Mouse (Mus musculus): ENCODE measurements around the gene Trrap. TPM values are rescaled to one million over a fixed set of nuclear protein-coding genes. Genes with fewer than 3 reads are reported as not detected.

Trrap gene
- polyA plus RNA-seq, 1 experiment from 2014 or later, result 68.8 TPM

GRCm38 (mm10) chr5:144734949-144735348, 32.6 kb upstream of the Trrap start:
- Histone ChIP-seq H3K27me3 (replicated peaks; ENCODE audit: control insufficient read depth, insufficient read depth, low read length) (no peaks in the 10 kb centered on the region), H3K27ac (replicated peaks; ENCODE audit: low read depth, low read length) (no peak overlapping the region), H3K4me3 (ENCODE audit: low read depth, low read length) (no peak overlapping the region), H3K4me1 (ENCODE audit: control insufficient read depth, insufficient read depth, low read length) (no peaks in the 10 kb centered on the region), H3K9me3 (ENCODE audit: control insufficient read depth, low read length) (no peaks in the 10 kb centered on the region), H3K36me3 (ENCODE audit: control insufficient read depth, insufficient read depth, low read length) (no peaks in the 10 kb centered on the region), H3K4me2 (ENCODE audit: low read depth, low read length) (no peak overlapping the region), H3K9ac (ENCODE audit: low read depth, low read length) (no peak overlapping the region)
- DNase-seq (ENCODE audit: low spot score) (peak; percentile 48), ATAC-seq (ENCODE audit: low read depth) (no peak)
- WGBS, result 30% methylated on average over 8 of the region's 8 CpGs

- DNase-seq (ENCODE audit: low spot score), result no peak
- no peak overlapping the region for H3K9ac ChIP-seq (ENCODE audit: low read depth, low read length)
- no peak for ATAC-seq (ENCODE audit: low read depth)
- H3K4me3 ChIP-seq (ENCODE audit: low read depth, low read length), result no peak overlapping the region
- 90% methylated on average over 14 of the region's 14 CpGs for WGBS
- H3K27me3 ChIP-seq (replicated peaks; ENCODE audit: control insufficient read depth, insufficient read depth, low read length), result no peaks in the 10 kb centered on the region
- no peak overlapping the region for H3K4me2 ChIP-seq (ENCODE audit: low read depth, low read length)
- no peaks in the 10 kb centered on the region for H3K9me3 ChIP-seq (ENCODE audit: control insufficient read depth, low read length)
- no peaks in the 10 kb centered on the region for H3K36me3 ChIP-seq (ENCODE audit: control insufficient read depth, insufficient read depth, low read length)
- no peak overlapping the region for H3K27ac ChIP-seq (replicated peaks; ENCODE audit: low read depth, low read length)
- H3K4me1 ChIP-seq (ENCODE audit: control insufficient read depth, insufficient read depth, low read length), result no peaks in the 10 kb centered on the region
These were observed 30.4 kb upstream of the Trrap start for GRCm38 (mm10) chr5:144737101-144737500.

GRCm38 (mm10) chr5:144752432-144752831, 15.1 kb upstream of the Trrap start:
- peaks cover 3% of the 10 kb centered on the region; the same call in 1 of the 2 replicates for H3K4me1 ChIP-seq (ENCODE audit: control insufficient read depth, insufficient read depth, low read length)
- H3K27ac ChIP-seq (replicated peaks; ENCODE audit: low read depth, low read length), result no peak overlapping the region
- H3K27me3 ChIP-seq (replicated peaks; ENCODE audit: control insufficient read depth, insufficient read depth, low read length), result no peaks in the 10 kb centered on the region
- no peak overlapping the region for H3K4me2 ChIP-seq (ENCODE audit: low read depth, low read length)
- H3K9me3 ChIP-seq (ENCODE audit: control insufficient read depth, low read length), result no peaks in the 10 kb centered on the region
- no peak overlapping the region for H3K4me3 ChIP-seq (ENCODE audit: low read depth, low read length)
- H3K9ac ChIP-seq (ENCODE audit: low read depth, low read length), result no peak overlapping the region
- ATAC-seq (ENCODE audit: low read depth), result no peak
- no peaks in the 10 kb centered on the region for H3K36me3 ChIP-seq (ENCODE audit: control insufficient read depth, insufficient read depth, low read length)
- WGBS, result 8% methylated on average over 4 of the region's 5 CpGs
- DNase-seq (ENCODE audit: low spot score), result no peak

- 64% methylated on average over 7 of the region's 7 CpGs for WGBS
These were observed 14.5 kb upstream of the Trrap start for GRCm38 (mm10) chr5:144753041-144753440.

GRCm38 (mm10) chr5:144755191-144755590, 12.3 kb upstream of the Trrap start:
- no peaks in the 10 kb centered on the region for H3K9me3 ChIP-seq (ENCODE audit: control insufficient read depth, low read length)
- no peaks in the 10 kb centered on the region for H3K36me3 ChIP-seq (ENCODE audit: control insufficient read depth, insufficient read depth, low read length)
- H3K27me3 ChIP-seq (replicated peaks; ENCODE audit: control insufficient read depth, insufficient read depth, low read length), result peaks cover 10% of the 10 kb centered on the region
- H3K4me3 ChIP-seq (ENCODE audit: low read depth, low read length), result no peak overlapping the region
- no peak overlapping the region for H3K4me2 ChIP-seq (ENCODE audit: low read depth, low read length)
- H3K27ac ChIP-seq (replicated peaks; ENCODE audit: low read depth, low read length), result no peak overlapping the region
- no peak overlapping the region for H3K9ac ChIP-seq (ENCODE audit: low read depth, low read length)
- peaks cover 3% of the 10 kb centered on the region; the same call in 1 of the 2 replicates for H3K4me1 ChIP-seq (ENCODE audit: control insufficient read depth, insufficient read depth, low read length)
- WGBS, result 72% methylated on average over 10 of the region's 10 CpGs
- ATAC-seq (ENCODE audit: low read depth), result no peak
- no peak for DNase-seq (ENCODE audit: low spot score)

More at GRCm38 (mm10) chr5:144753041-144753440, 14.5 kb upstream of the Trrap start:
- DNase-seq (ENCODE audit: low spot score) (peak; percentile 37), ATAC-seq (ENCODE audit: low read depth) (peak; percentile 30; the same call in 1 of the 2 replicates)
- Histone ChIP-seq H3K27ac (replicated peaks; ENCODE audit: low read depth, low read length) (no peak overlapping the region), H3K27me3 (replicated peaks; ENCODE audit: control insufficient read depth, insufficient read depth, low read length) (no peaks in the 10 kb centered on the region), H3K4me1 (ENCODE audit: control insufficient read depth, insufficient read depth, low read length) (peaks cover 3% of the 10 kb centered on the region; the same call in 1 of the 2 replicates), H3K36me3 (ENCODE audit: control insufficient read depth, insufficient read depth, low read length) (no peaks in the 10 kb centered on the region), H3K4me3 (ENCODE audit: low read depth, low read length) (no peak overlapping the region), H3K9ac (ENCODE audit: low read depth, low read length) (no peak overlapping the region), H3K9me3 (ENCODE audit: control insufficient read depth, low read length) (no peaks in the 10 kb centered on the region), H3K4me2 (ENCODE audit: low read depth, low read length) (no peak overlapping the region)

- no peak overlapping the region for H3K9ac ChIP-seq (ENCODE audit: low read depth, low read length)
- DNase-seq (ENCODE audit: low spot score), result no peak
- no peak for ATAC-seq (ENCODE audit: low read depth)
- peaks cover 8% of the 10 kb centered on the region for H3K4me1 ChIP-seq (ENCODE audit: control insufficient read depth, insufficient read depth, low read length)
- no peak overlapping the region for H3K4me2 ChIP-seq (ENCODE audit: low read depth, low read length)
- H3K36me3 ChIP-seq (ENCODE audit: control insufficient read depth, insufficient read depth, low read length), result no peaks in the 10 kb centered on the region
- WGBS, result 76% methylated on average over 9 of the region's 9 CpGs
- no peak overlapping the region for H3K4me3 ChIP-seq (ENCODE audit: low read depth, low read length)
- H3K9me3 ChIP-seq (ENCODE audit: control insufficient read depth, low read length), result no peaks in the 10 kb centered on the region
- no peak overlapping the region for H3K27ac ChIP-seq (replicated peaks; ENCODE audit: low read depth, low read length)
- H3K27me3 ChIP-seq (replicated peaks; ENCODE audit: control insufficient read depth, insufficient read depth, low read length), result peaks cover 29% of the 10 kb centered on the region
These were observed 10.1 kb upstream of the Trrap start for GRCm38 (mm10) chr5:144757402-144757801.

- Histone ChIP-seq H3K36me3 (ENCODE audit: control insufficient read depth, insufficient read depth, low read length) (no peaks in the 10 kb centered on the region), H3K27me3 (replicated peaks; ENCODE audit: control insufficient read depth, insufficient read depth, low read length) (peaks cover 35% of the 10 kb centered on the region), H3K4me2 (ENCODE audit: low read depth, low read length) (no peak overlapping the region), H3K27ac (replicated peaks; ENCODE audit: low read depth, low read length) (no peak overlapping the region), H3K4me1 (ENCODE audit: control insufficient read depth, insufficient read depth, low read length) (peaks cover 6% of the 10 kb centered on the region), H3K9me3 (ENCODE audit: control insufficient read depth, low read length) (no peaks in the 10 kb centered on the region), H3K4me3 (ENCODE audit: low read depth, low read length) (no peak overlapping the region), H3K9ac (ENCODE audit: low read depth, low read length) (no peak overlapping the region)
- DNase-seq (ENCODE audit: low spot score) (peak; percentile 18), ATAC-seq (ENCODE audit: low read depth) (no peak)
- 8% methylated on average over 8 of the region's 8 CpGs for WGBS
These were observed 9.1 kb upstream of the Trrap start for GRCm38 (mm10) chr5:144758422-144758821.

- Histone ChIP-seq H3K36me3 (ENCODE audit: control insufficient read depth, insufficient read depth, low read length) (no peaks in the 10 kb centered on the region), H3K4me2 (ENCODE audit: low read depth, low read length) (peak within 1 kb of the TSS; percentile 52), H3K4me3 (ENCODE audit: low read depth, low read length) (peak within 1 kb of the TSS; percentile 28), H3K9me3 (ENCODE audit: control insufficient read depth, low read length) (no peaks in the 10 kb centered on the region), H3K4me1 (ENCODE audit: control insufficient read depth, insufficient read depth, low read length) (peaks cover 6% of the 10 kb centered on the region), H3K27me3 (replicated peaks; ENCODE audit: control insufficient read depth, insufficient read depth, low read length) (peaks cover 35% of the 10 kb centered on the region), H3K27ac (replicated peaks; ENCODE audit: low read depth, low read length) (no peak within 1 kb of the TSS), H3K9ac (ENCODE audit: low read depth, low read length) (peak within 1 kb of the TSS; percentile 43)
- DNase-seq (ENCODE audit: low spot score), result peak; percentile 46
- ATAC-seq (ENCODE audit: low read depth), result peak; percentile 89
- WGBS, result 3% methylated on average over 33 of the region's 38 CpGs
These were observed 6.2 kb upstream of the Trrap start, which contains the start of gene Tmem130 for GRCm38 (mm10) chr5:144761161-144761868. TSS of gene Tmem130 (minus strand) at chr5:144761818.

- Histone ChIP-seq H3K9ac (ENCODE audit: low read depth, low read length) (no peak overlapping the region), H3K4me1 (ENCODE audit: control insufficient read depth, insufficient read depth, low read length) (peaks cover 11% of the 10 kb centered on the region), H3K4me3 (ENCODE audit: low read depth, low read length) (no peak overlapping the region), H3K27me3 (replicated peaks; ENCODE audit: control insufficient read depth, insufficient read depth, low read length) (peaks cover 19% of the 10 kb centered on the region), H3K9me3 (ENCODE audit: control insufficient read depth, low read length) (no peaks in the 10 kb centered on the region), H3K36me3 (ENCODE audit: control insufficient read depth, insufficient read depth, low read length) (peaks cover 4% of the 10 kb centered on the region), H3K4me2 (ENCODE audit: low read depth, low read length) (no peak overlapping the region), H3K27ac (replicated peaks; ENCODE audit: low read depth, low read length) (no peak overlapping the region)
- WGBS, result 76% methylated on average over 7 of the region's 7 CpGs
- DNase-seq (ENCODE audit: low spot score) (no peak), ATAC-seq (ENCODE audit: low read depth) (no peak)
These were observed 1.5 kb upstream of the Trrap start for GRCm38 (mm10) chr5:144766026-144766425.

Measured in embryonic facial prominence, embryonic 14.5 days (tissue).